Mouse (Mus musculus): Measurements from ENCODE around the gene Pard6b. TPM values are rescaled to one million over a fixed set of nuclear protein-coding genes. Genes with fewer than 3 reads are reported as not detected.

Gene Pard6b
- total RNA-seq, 2 experiments from 2014 or later, result 4.1 to 4.3 TPM

- DNase-seq, result no peak
Measured at GRCm38 (mm10) chr2:168143794-168144193, 63.0 kb downstream of the Pard6b start.

GRCm38 (mm10) chr2:168145437-168145836 is 64.6 kb downstream of the Pard6b start:
- DNase-seq, result no peak

- no peak for DNase-seq
Measured at GRCm38 (mm10) chr2:168147722-168148432, 67.1 kb downstream of the Pard6b start.

DNA sequence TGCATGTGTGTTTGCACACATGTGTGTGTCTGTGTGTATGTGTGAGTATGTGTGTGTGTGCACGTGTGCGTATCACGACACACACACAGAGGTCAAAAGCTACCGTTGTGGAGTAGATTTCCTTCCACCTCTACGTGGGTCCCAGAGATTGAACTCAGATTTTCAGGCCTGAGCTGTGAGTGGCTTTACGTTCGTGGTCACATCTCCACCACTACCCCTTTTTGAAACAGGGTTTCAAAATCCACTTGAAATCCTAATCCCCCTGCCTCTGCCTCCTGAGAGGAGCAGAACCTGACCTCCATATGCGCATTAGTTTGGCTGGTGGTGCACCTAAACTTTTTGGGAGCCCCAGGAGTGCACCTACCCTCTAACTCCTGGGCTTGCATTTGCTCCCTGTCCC is 68.4 kb downstream of the Pard6b start:
- no peak for DNase-seq

Small RNA genes within 50 kb of the gene (microRNA-seq; reads per million reads assigned to microRNA genes)
- gene Gm24327, result 0 reads per million in 2 experiments

Other genes starting within 250 kb of the Pard6b start
- 10 to 100 TPM; 62.6 to 63.3 TPM for gene Ptpn1, start 148.9 kb upstream of the Pard6b start, total RNA-seq (2021)
- under 1 TPM; 0.10 to 0.28 TPM for gene Ripor3, start 70.4 kb upstream of the Pard6b start, total RNA-seq (2021)
- gene Adnp, start 126.1 kb downstream of the Pard6b start, total RNA-seq (2021), result 10 to 100 TPM; 84.3 to 90.6 TPM
- 10 to 100 TPM; 30.1 to 34.0 TPM for gene Gm20716, start 149.4 kb downstream of the Pard6b start, total RNA-seq (2021)
- gene Dpm1, start 149.6 kb downstream of the Pard6b start, total RNA-seq (2021), result 10 to 100 TPM; 79.7 to 84.2 TPM
- 10 to 100 TPM; 16.3 to 17.8 TPM for gene Mocs3, start 149.6 kb downstream of the Pard6b start, total RNA-seq (2021)
- 10 to 100 TPM; 36.3 to 39.0 TPM for gene Kcng1, start 200.7 kb downstream of the Pard6b start, total RNA-seq (2021)